Mouse (Mus musculus) brain, embryonic 14.5 days (tissue): Measurements from ENCODE around the gene Dcst2.
A peak's percentile ranks its signal among the peaks of the same experiment; 100 is the strongest.

Experiments used
- CTCF ChIP-seq: fragments of 200-500 bp; IDR thresholded peaks from 2 replicates; pipeline ENCODE4 v1.5.1; 2012; ENCODE audit warnings: inconsistent platforms, mild to moderate bottlenecking, moderate library complexity, borderline replicate concordance; ENCODE audit not compliant: insufficient read depth, insufficient read length; ENCODE audit errors: extremely low read depth
- POLR2A ChIP-seq: fragments of 200-500 bp; IDR thresholded peaks from 2 replicates; pipeline ENCODE4 v1.6.1; 2012; ENCODE audit warnings: mild to moderate bottlenecking, inconsistent platforms, borderline replicate concordance; ENCODE audit not compliant: poor library complexity, insufficient read depth, insufficient read length, severe bottlenecking; ENCODE audit errors: extremely low read depth

DNA sequence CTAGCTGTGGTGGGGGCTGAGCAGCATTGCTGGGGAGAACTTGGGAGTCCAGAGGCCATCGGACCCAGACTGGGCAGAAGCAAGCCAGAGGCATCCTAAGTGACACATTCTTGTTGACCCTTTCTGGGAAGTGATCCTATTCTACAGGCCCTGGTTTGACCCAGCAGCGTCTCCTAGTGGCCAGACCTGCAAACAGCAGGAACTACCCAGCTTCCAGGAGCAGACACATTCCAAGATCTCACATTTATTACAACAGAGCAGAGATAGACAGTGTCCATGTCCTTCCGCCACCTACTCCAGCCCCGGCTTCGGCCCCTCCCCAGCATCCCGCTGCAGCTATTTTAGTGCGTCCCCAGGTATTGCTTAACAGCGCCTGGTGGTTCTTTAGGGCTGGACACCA, 22.4 kb upstream of the Dcst2 start:
- TF ChIP-seq POLR2A (no peak), CTCF (peak; percentile 88)
